Mouse (Mus musculus): ENCODE measurements at regions not wholly inside any gene's neighbourhood (a gene's known extent, or its start where the extent isn't known, plus 50 kb on each side); places are given as distances from the start of the nearest gene placed in this dataset.

- TF ChIP-seq CTCF (IDR thresholded peaks at IDR 0.05) (no peak), EP300 (IDR thresholded peaks at IDR 0.05) (peak; percentile 95)
Observed at GRCm38 (mm10) chr3:35237342-35237741, 516.6 kb upstream of the Atp11b start.

Measured in lung, postnatal 0 days (tissue).